Mouse (Mus musculus) forebrain, embryonic 16.5 days (tissue): ENCODE measurements around the gene BC049762. TPM values are rescaled to one million over a fixed set of nuclear protein-coding genes. Genes with fewer than 3 reads are reported as not detected.

Source experiments
- ATAC-seq: fragments of 200-750 bp; cut with Nextera tagmentation; 2 replicates; pipeline ENCODE4 v1.8.0; 2017; ENCODE audit warnings: mild to moderate bottlenecking, moderate library complexity
- H3K27ac ChIP-seq: fragments of 300-500 bp; sonication (generic); 2 replicates; pipeline ENCODE4 v1.5.1; 2014; ENCODE audit warnings: low read length, control low read depth
- H3K27me3 ChIP-seq: fragments of 300-500 bp; sonication (generic); replicated peaks from 2 replicates; pipeline ENCODE4 v1.6.1; 2014; ENCODE audit warnings: low read length; ENCODE audit not compliant: control insufficient read depth, insufficient read depth
- H3K36me3 ChIP-seq: fragments of 300-500 bp; sonication (generic); 2 replicates; pipeline ENCODE4 v1.6.1; 2014; ENCODE audit not compliant: control insufficient read depth, insufficient read depth
- H3K4me1 ChIP-seq: fragments of 300-500 bp; sonication (generic); replicated peaks from 2 replicates; pipeline ENCODE4 v1.6.1; 2014; ENCODE audit warnings: low read length; ENCODE audit not compliant: control insufficient read depth, insufficient read depth
- H3K4me2 ChIP-seq: fragments of 300-500 bp; sonication (generic); 2 replicates; pipeline ENCODE4 v1.6.1; 2014; ENCODE audit warnings: mild to moderate bottlenecking, low read length, control low read depth
- H3K4me3 ChIP-seq: fragments of 300-500 bp; sonication (generic); replicated peaks from 2 replicates; pipeline ENCODE4 v1.5.1; 2014; ENCODE audit warnings: mild to moderate bottlenecking, low read length, control low read depth
- H3K9ac ChIP-seq: fragments of 300-500 bp; sonication (generic); replicated peaks from 2 replicates; pipeline ENCODE4 v1.6.1; 2014; ENCODE audit warnings: low read depth, low read length, control low read depth
- H3K9me3 ChIP-seq: fragments of 300-500 bp; sonication (generic); 2 replicates; pipeline ENCODE4 v1.6.1; 2016; ENCODE audit warnings: low read length; ENCODE audit not compliant: control insufficient read depth
- WGBS: fragments of 180-500 bp; shearing (Covaris S2); extraction: QIAGEN DNeasy Blood & Tissue Kit; methylation state at CpG from one replicate; pipeline ENCODE4 v1.1.7; 2014; 5-methylcytosine and 5-hydroxymethylcytosine counted together
- polyA plus RNA-seq: library from polyadenylated mRNA; unstranded; fragments of >200 nt; fragmentation: Nextera tagmentation; extraction: Ambion mirVana; gene quantifications from 2 replicates; pipeline ENCODE4 v1.2.1, GENCODE M21; 2015

BC049762 gene
- polyA plus RNA-seq, 1 experiment from 2014 or later, result not detected

GRCm38 (mm10) chr11:51234626-51235025 lies 28.2 kb downstream of the BC049762 start:
- Histone ChIP-seq H3K9me3 (no peaks in the 10 kb centered on the region), H3K4me2 (no peak overlapping the region), H3K27ac (no peak overlapping the region), H3K4me1 (no peaks in the 10 kb centered on the region), H3K36me3 (no peaks in the 10 kb centered on the region), H3K4me3 (no peak overlapping the region), H3K27me3 (no peaks in the 10 kb centered on the region), H3K9ac (no peak overlapping the region)
- 88% methylated on average over 9 of the region's 9 CpGs for WGBS
- no peak for ATAC-seq

- no peak for ATAC-seq
- Histone ChIP-seq H3K9ac (no peak overlapping the region), H3K4me1 (no peaks in the 10 kb centered on the region), H3K27ac (no peak overlapping the region), H3K36me3 (no peaks in the 10 kb centered on the region), H3K4me3 (no peak overlapping the region), H3K9me3 (no peaks in the 10 kb centered on the region), H3K27me3 (no peaks in the 10 kb centered on the region), H3K4me2 (no peak overlapping the region)
- 65% methylated on average over 4 of the region's 4 CpGs for WGBS
Measured at GRCm38 (mm10) chr11:51227104-51227503, 35.7 kb downstream of the BC049762 start.

GRCm38 (mm10) chr11:51220308-51220707 lies 42.5 kb downstream of the BC049762 start, which contains the start of gene Gm12569:
Gene Gm12569 (plus strand): TSS chr11:51220473.
- H3K4me1 ChIP-seq, result no peaks in the 10 kb centered on the region
- no peaks in the 10 kb centered on the region for H3K27me3 ChIP-seq
- H3K4me2 ChIP-seq, result no peak within 1 kb of the TSS
- ATAC-seq, result no peak
- 92% methylated on average over 11 of the region's 11 CpGs for WGBS
- H3K9ac ChIP-seq, result no peak within 1 kb of the TSS
- H3K9me3 ChIP-seq, result no peaks in the 10 kb centered on the region
- no peak within 1 kb of the TSS for H3K27ac ChIP-seq
- H3K36me3 ChIP-seq, result no peaks in the 10 kb centered on the region
- H3K4me3 ChIP-seq, result no peak within 1 kb of the TSS

- WGBS, result 81% methylated on average over 12 of the region's 12 CpGs
Measured at GRCm38 (mm10) chr11:51219396-51219980, 43.4 kb downstream of the BC049762 start.

GRCm38 (mm10) chr11:51214021-51214420 lies 48.8 kb downstream of the BC049762 start:
- H3K9me3 ChIP-seq, result no peaks in the 10 kb centered on the region
- no peaks in the 10 kb centered on the region for H3K4me1 ChIP-seq
- no peaks in the 10 kb centered on the region for H3K27me3 ChIP-seq
- no peak overlapping the region for H3K4me3 ChIP-seq
- no peak overlapping the region for H3K27ac ChIP-seq
- ATAC-seq, result no peak
- no peaks in the 10 kb centered on the region for H3K36me3 ChIP-seq
- no peak overlapping the region for H3K9ac ChIP-seq
- 93% methylated on average over 7 of the region's 7 CpGs for WGBS
- H3K4me2 ChIP-seq, result no peak overlapping the region

More at GRCm38 (mm10) chr11:51219396-51219980, 43.4 kb downstream of the BC049762 start:
- Histone ChIP-seq H3K27ac (no peak overlapping the region), H3K4me2 (no peak overlapping the region), H3K36me3 (no peaks in the 10 kb centered on the region), H3K4me1 (no peaks in the 10 kb centered on the region), H3K27me3 (no peaks in the 10 kb centered on the region), H3K9me3 (no peaks in the 10 kb centered on the region), H3K4me3 (no peak overlapping the region), H3K9ac (no peak overlapping the region)
- no peak for ATAC-seq

- H3K9me3 ChIP-seq, result no peaks in the 10 kb centered on the region
- no peak for ATAC-seq
- WGBS, result 93% methylated on average over 5 of the region's 5 CpGs
- no peaks in the 10 kb centered on the region for H3K36me3 ChIP-seq
- H3K4me3 ChIP-seq, result no peak overlapping the region
- H3K4me1 ChIP-seq, result no peaks in the 10 kb centered on the region
- no peaks in the 10 kb centered on the region for H3K27me3 ChIP-seq
- H3K27ac ChIP-seq, result no peak overlapping the region
- H3K4me2 ChIP-seq, result no peak overlapping the region
- H3K9ac ChIP-seq, result no peak overlapping the region
Measured at GRCm38 (mm10) chr11:51211426-51211825, 51.4 kb downstream of the BC049762 start.

GRCm38 (mm10) chr11:51207758-51208157 lies 55.1 kb downstream of the BC049762 start:
- Histone ChIP-seq H3K4me2 (no peak overlapping the region), H3K4me3 (no peak overlapping the region), H3K4me1 (no peaks in the 10 kb centered on the region), H3K36me3 (no peaks in the 10 kb centered on the region), H3K9ac (no peak overlapping the region), H3K27ac (no peak overlapping the region), H3K27me3 (no peaks in the 10 kb centered on the region), H3K9me3 (no peaks in the 10 kb centered on the region)
- no peak for ATAC-seq
- WGBS, result 93% methylated on average over 3 of the region's 3 CpGs

Other genes with a start within 250 kb of the BC049762 start
- gene Olfr54, start 248.8 kb downstream of the BC049762 start, polyA plus RNA-seq, result not detected in 2 replicates
- gene Olfr1375, start 214.9 kb downstream of the BC049762 start, polyA plus RNA-seq, result not detected in 2 replicates
- gene Zfp354a, start 203.8 kb downstream of the BC049762 start, polyA plus RNA-seq, result 14.7 and 16.0 TPM in 2 replicates
- not detected in 2 replicates for gene Gm12569, start 42.6 kb downstream of the BC049762 start, polyA plus RNA-seq
- 174 and 188 TPM in 2 replicates for gene Clk4, start 1.3 kb downstream of the BC049762 start, polyA plus RNA-seq
- gene Col23a1, start 26.9 kb upstream of the BC049762 start, polyA plus RNA-seq, result 3.0 and 3.3 TPM in 2 replicates